Mouse (Mus musculus): ENCODE data around the gene Fam120b. TPM values are rescaled to one million over a fixed set of nuclear protein-coding genes. Genes with fewer than 3 reads are reported as not detected.

The Fam120b gene
- polyA plus RNA-seq, 1 experiment from 2014 or later = 42.4 TPM

DNA sequence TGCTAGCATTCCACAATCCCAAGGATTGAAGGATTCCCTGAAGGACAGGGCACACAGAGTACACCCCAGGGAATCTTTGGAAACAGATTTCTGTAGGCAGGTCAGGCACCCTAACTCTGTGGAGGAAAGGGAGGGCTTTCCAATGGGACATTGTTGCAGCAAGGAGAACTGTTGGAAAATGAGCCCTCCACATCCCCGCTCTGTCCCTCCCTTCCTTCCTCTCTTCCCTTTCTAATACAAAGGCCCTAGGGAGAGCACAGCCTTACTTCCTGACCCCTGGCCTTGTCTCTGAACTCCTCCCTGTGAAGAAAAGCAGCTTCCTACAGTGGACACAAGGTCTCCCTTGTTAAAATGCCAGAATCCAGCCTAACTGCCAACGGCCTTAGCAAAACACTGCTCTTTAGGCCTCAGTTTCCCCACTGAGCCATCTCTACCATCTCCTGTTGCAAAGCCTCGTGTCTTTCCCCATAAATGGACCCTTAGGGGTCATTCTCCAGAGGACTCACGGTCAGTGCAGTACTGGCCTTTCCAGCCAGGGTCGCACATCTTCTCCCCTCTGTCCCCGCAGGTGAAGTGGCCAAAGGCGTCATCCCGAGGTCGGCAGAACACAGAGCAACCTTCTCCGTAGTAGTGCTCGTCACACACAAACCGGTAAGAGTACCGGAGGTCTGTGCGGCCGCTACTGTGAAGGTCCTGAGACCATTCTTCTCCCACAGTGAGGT, 22.9 kb upstream of the Fam120b start:
- Histone ChIP-seq H3K27me3 (no peaks in the 10 kb centered on the region), H3K4me2 (peak overlapping the region; percentile 91), H3K36me3 (peaks cover 31% of the 10 kb centered on the region), H3K4me1 (replicated peaks) (peaks cover 77% of the 10 kb centered on the region), H3K9ac (peak overlapping the region; percentile 91), H3K27ac (replicated peaks) (peak overlapping the region; percentile 42; the same call in 1 of the 2 replicates), H3K9me3 (no peaks in the 10 kb centered on the region), H3K4me3 (peak overlapping the region; percentile 91)
- 55% methylated on average over 15 of the region's 15 CpGs for WGBS
- ATAC-seq (ENCODE audit: low read depth) = no peak

DNA sequence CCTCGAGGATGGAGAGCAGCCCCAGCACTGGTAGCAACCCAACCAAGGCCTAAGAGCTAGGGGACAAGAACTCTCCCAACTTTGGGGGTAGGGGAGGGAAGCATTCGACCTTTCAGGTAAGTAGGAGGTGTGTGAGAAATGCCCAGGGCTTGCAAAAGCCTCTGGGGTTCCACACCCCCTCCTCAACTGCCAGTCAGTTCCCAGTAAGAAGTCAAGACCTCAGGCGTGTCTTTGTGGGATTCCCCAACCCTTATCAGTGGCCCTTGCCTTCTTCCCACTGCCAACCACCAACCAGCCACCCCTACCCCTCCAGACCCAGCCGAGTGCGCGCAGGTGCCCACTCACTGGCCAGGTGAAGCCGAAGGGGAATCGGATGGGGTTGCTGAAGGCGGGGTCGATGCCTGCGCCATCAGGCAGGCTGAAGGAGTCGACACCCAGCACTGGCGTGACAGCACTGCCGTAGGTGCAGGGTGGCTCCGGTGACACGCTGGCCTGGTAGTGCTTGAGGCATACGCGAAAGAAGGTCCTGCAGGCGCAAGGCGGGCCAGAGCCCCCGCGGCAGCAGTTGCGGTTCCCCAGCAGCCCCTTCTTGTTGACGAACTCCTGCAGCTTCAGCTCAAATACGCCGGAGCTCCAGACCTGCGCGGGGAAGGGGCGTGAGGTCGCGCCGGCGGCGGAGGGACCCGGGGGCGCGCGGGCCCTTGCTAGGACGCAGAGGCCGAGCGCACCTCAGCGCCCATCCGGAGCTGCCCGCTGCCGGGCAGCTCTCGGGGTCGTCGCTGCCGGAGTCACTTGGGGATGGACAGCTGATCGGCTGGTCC, 21.5 kb upstream of the Fam120b start:
- H3K4me2 ChIP-seq = peak overlapping the region; percentile 91
- no peak for ATAC-seq (ENCODE audit: low read depth)
- under 1% methylated on average over 50 of the region's 50 CpGs for WGBS
- H3K27ac ChIP-seq (replicated peaks) = peak overlapping the region; percentile 98
- peak overlapping the region; percentile 91 for H3K4me3 ChIP-seq
- no peaks in the 10 kb centered on the region for H3K9me3 ChIP-seq
- H3K4me1 ChIP-seq (replicated peaks) = peaks cover 83% of the 10 kb centered on the region
- H3K27me3 ChIP-seq = no peaks in the 10 kb centered on the region
- H3K36me3 ChIP-seq = peaks cover 16% of the 10 kb centered on the region
- H3K9ac ChIP-seq = peak overlapping the region; percentile 91

DNA sequence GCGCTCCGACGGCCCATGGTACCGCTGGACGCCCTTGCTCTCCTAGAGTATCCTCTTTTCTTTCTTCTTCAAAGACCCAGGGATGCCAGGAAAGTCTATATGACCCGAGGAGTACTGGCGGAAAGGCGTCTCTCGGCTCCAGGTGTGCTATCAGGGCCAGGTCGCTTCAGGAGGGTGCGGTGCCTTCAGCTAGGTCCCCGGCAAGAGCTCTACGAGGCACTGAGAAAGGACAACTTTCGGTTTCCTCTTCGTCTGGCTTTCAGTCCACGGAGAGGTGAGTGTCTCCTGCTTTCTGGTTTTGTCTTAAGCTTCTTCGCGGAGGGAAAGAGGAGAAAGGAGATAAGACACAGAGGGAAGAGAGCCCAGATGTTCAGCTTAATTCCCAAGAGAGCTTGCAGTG, 20.8 kb upstream of the Fam120b start:
- Histone ChIP-seq H3K4me3 (peak overlapping the region; percentile 91), H3K4me2 (peak overlapping the region; percentile 91), H3K9ac (peak overlapping the region; percentile 91), H3K9me3 (no peaks in the 10 kb centered on the region), H3K27ac (replicated peaks) (peak overlapping the region; percentile 98), H3K36me3 (peaks cover 9% of the 10 kb centered on the region), H3K27me3 (no peaks in the 10 kb centered on the region), H3K4me1 (replicated peaks) (peaks cover 83% of the 10 kb centered on the region)
- ATAC-seq (ENCODE audit: low read depth) = peak; percentile 2; the same call in 1 of the 2 replicates
- under 1% methylated on average over 18 of the region's 18 CpGs for WGBS

DNA sequence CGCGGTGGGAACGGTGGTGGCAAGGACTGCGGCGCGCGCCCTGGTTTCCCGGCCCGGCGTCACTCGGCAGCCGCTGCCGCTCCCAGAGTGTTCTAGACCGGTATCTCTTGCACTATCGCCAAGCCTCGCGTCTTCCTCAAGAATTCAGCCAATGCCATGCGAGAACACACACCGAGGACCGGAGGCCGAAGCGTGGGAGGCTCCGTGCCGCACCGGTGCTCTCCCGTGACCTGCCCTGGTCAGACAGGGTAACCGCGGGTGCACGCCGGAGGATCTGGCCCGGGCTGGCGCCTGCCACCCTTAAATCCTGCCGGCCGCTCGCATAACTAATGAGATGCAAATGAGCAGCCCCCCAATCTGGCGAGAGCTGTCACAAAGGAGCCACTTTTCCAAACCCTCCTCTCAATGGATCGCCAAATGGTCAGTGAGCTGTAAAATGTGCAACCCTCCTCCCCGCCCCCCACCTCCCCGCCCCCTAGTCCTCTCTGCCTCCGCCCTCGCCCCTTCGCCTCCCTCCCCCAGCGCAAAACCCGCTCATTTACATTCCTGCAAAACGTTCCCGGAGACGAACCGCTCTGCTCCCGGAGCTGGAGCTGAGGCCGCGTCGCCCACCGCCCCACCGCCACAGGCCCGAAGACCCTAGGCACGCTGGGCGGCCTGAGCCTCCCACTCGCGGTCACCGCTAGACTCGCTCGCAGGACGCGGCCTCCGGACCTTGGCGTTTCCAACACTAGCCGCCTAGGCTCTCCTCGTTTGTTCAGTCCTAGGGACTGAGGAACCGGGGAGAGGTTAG, 20.1 kb upstream of the Fam120b start:
- H3K27ac ChIP-seq (replicated peaks) = peak overlapping the region; percentile 98
- H3K9ac ChIP-seq = peak overlapping the region; percentile 91
- under 1% methylated on average over 68 of the region's 69 CpGs for WGBS
- 0 out of 2 replicates have a peak, but pooled peaks cover under 1% of the 10 kb centered on the region for H3K27me3 ChIP-seq
- peak; percentile 68 for ATAC-seq (ENCODE audit: low read depth)
- H3K4me3 ChIP-seq = peak overlapping the region; percentile 91
- no peaks in the 10 kb centered on the region for H3K9me3 ChIP-seq
- peaks cover 83% of the 10 kb centered on the region for H3K4me1 ChIP-seq (replicated peaks)
- H3K4me2 ChIP-seq = peak overlapping the region; percentile 91
- peaks cover 2% of the 10 kb centered on the region for H3K36me3 ChIP-seq

DNA sequence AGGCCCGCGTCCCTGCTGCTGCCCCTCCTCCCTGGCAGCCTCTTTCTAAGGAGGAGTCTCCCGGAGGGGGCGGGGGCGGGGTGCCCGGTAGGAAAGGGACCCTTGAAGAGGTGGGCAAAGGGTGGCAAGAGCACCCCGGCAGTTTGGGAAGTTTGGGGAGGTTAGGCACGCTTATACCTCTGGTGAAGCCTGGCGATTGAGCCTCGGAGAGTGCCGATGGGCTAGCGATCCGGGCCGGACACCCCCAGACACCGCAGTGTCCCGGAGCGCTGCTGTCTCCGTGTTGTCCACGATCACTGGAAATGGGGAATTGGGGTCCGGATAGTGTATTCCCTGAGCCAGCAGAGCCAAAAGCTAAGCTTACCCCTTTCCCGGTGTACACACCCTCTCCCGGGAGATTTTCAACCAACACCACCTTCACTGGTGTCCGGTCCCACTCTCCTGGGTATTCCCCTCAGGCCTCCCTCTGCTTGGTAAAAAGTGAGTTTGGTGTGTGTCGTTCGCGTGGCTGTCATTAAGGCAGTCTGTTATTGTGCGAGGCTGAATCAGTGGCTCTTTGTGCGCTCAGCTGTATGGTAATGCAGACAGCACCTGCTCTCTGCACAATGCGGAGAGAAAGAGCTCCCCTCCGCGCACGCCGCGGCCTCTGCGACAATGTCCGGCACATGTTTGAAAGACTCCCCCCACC, 19.4 kb upstream of the Fam120b start, which contains the start of gene Dll1:
TSS of gene Dll1 (minus strand) at position 379 of the 688 bp plus-strand sequence.
- peaks cover 84% of the 10 kb centered on the region for H3K4me1 ChIP-seq (replicated peaks)
- WGBS = under 1% methylated on average over 36 of the region's 36 CpGs

DNA sequence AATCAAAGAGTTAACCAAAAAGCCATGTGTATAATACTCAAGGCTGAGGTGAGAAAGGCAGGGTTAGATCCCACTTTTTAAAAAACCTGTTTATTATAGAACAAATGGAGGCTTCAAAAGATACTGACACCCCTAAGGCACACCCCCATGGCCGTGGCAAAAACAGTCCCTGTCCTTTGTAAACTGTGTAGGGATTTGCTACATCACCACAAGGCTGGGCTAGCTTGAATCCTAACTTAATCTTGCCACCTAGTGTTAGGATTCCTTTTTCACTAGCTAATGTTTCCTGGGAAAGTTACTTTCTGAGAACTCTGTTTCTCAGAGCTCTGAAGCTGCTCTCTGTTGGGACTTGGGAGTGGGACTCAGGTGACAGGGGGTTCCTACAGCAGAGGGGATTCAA, 18.1 kb upstream of the Fam120b start:
- peak overlapping the region; percentile 98 for H3K27ac ChIP-seq (replicated peaks)
- peak overlapping the region; percentile 91; the same call in 1 of the 2 replicates for H3K9ac ChIP-seq
- H3K4me1 ChIP-seq (replicated peaks) = peaks cover 83% of the 10 kb centered on the region
- WGBS = 6% methylated on average over 1 of the region's 1 CpGs
- H3K4me3 ChIP-seq = peak overlapping the region; percentile 91; the same call in 1 of the 2 replicates
- no peak for ATAC-seq (ENCODE audit: low read depth)
- no peaks in the 10 kb centered on the region for H3K36me3 ChIP-seq
- H3K4me2 ChIP-seq = peak overlapping the region; percentile 91
- H3K27me3 ChIP-seq = peaks cover 7% of the 10 kb centered on the region; the same call in 1 of the 2 replicates
- no peaks in the 10 kb centered on the region for H3K9me3 ChIP-seq

More for the DNA sequence above, 19.4 kb upstream of the Fam120b start, which contains the start of gene Dll1:
- Histone ChIP-seq H3K27ac (replicated peaks) (peak within 1 kb of the TSS; percentile 98), H3K4me3 (peak within 1 kb of the TSS; percentile 91), H3K36me3 (no peaks in the 10 kb centered on the region), H3K9ac (peak within 1 kb of the TSS; percentile 91), H3K9me3 (no peaks in the 10 kb centered on the region), H3K27me3 (peaks cover 7% of the 10 kb centered on the region; the same call in 1 of the 2 replicates), H3K4me2 (peak within 1 kb of the TSS; percentile 91)
- peak; percentile 34 for ATAC-seq (ENCODE audit: low read depth)

DNA sequence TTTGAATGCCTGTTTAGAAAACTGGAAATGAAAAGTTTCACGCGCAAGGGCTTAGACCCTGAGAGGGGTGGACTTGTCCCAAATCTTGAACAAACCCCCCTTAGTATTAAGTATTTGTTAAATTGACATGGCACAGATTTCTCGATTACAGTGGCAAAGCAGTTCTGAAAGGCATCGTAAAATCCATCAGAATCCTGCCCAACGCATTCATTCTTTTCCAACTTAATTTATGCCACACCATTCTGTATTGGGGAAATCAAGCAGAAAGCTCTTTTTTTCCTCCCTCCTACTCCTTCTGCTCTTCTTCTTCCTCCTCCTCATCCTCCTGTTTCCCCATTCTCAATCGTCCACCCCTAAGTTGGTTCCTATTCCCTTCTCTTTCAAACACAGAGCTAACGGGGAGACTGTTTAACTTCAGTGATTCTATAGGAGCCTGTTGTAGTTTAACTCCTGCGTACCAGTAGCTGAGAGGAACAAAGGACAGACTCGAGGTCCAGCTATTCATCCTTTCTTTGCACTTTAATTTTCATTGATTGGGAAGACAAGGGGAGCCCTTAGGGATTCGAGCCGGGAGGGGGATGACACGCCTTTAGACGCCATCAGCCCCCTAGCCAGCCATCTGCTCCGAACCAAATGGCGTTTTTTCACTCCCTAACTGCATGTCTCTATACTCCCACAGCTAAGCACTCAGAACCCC, 17.4 kb upstream of the Fam120b start:
- no peaks in the 10 kb centered on the region for H3K9me3 ChIP-seq
- peak overlapping the region; percentile 91 for H3K4me2 ChIP-seq
- peaks cover 7% of the 10 kb centered on the region; the same call in 1 of the 2 replicates for H3K27me3 ChIP-seq
- peak overlapping the region; percentile 98 for H3K27ac ChIP-seq (replicated peaks)
- 2% methylated on average over 15 of the region's 15 CpGs for WGBS
- no peak for ATAC-seq (ENCODE audit: low read depth)
- peaks cover 76% of the 10 kb centered on the region for H3K4me1 ChIP-seq (replicated peaks)
- no peak overlapping the region for H3K4me3 ChIP-seq
- H3K9ac ChIP-seq = peak overlapping the region; percentile 18; the same call in 1 of the 2 replicates
- H3K36me3 ChIP-seq = no peaks in the 10 kb centered on the region

DNA sequence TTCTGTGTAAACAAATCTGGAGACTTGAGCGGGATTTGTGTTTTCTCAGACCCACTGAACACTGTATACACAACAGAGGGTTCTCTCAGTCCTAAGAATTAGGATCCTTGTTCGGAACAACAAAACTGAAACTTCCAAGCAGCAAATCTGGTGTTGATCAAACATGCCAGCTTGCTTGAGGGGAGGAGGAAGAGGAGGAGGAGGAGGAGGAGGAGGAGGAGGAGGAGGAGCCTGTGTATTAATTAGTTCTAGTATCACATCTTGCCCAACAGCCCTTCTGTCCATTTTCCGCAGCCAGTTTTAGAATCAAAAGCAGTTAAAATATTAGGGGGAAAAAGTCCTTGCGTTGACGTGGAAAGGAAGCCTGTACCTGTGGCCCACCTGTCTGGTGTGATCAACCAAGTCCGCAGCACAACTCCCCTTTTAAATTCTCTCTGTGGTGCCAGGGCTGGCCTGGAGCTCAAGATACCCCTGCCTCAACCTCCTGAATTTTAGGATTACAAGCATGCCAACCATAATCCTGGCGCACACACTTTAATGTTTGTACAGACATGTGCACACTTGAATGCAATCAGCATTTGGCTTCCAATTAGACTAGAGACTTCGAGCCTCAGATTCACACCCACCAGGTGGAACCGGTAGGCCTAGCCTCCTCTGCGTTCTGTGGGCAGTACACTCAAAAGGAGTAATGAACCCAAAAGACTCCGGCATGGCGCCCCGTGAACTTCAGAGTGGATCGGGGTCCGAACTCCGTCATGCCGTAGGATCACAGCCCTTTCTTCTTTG, 16.1 kb upstream of the Fam120b start:
- H3K4me3 ChIP-seq = peak overlapping the region; percentile 48
- peak overlapping the region; percentile 87 for H3K4me2 ChIP-seq
- no peaks in the 10 kb centered on the region for H3K36me3 ChIP-seq
- H3K9me3 ChIP-seq = no peaks in the 10 kb centered on the region
- H3K27ac ChIP-seq (replicated peaks) = no peak overlapping the region
- H3K4me1 ChIP-seq (replicated peaks) = peaks cover 64% of the 10 kb centered on the region
- ATAC-seq (ENCODE audit: low read depth) = no peak
- H3K9ac ChIP-seq = peak overlapping the region; percentile 73
- WGBS = 7% methylated on average over 17 of the region's 17 CpGs
- H3K27me3 ChIP-seq = peaks cover 18% of the 10 kb centered on the region; the same call in 1 of the 2 replicates

DNA sequence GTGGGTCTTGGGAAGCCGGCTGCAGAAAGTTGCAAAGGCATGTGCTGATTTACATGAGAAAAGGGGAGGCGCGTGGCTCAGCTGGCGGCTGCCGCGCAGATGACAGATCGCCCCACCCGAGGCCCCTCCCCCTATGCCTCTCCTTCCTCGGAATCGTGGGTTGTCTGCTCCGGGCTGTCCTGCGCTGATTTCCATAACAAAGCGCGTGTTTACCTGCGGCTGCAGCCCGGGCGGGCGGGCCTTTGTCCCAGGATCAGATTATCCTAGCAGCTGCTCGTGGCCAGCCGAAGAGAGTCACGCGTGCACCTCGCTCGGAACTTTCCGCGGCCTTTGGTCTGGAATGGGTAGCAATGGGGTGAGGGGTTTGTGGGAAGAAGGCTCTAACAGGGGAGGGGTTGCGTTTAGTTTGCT, 15.4 kb upstream of the Fam120b start:
- ATAC-seq (ENCODE audit: low read depth) = peak; percentile 17
- Histone ChIP-seq H3K9ac (peak overlapping the region; percentile 73), H3K4me2 (peak overlapping the region; percentile 87), H3K9me3 (no peaks in the 10 kb centered on the region), H3K36me3 (no peaks in the 10 kb centered on the region), H3K27ac (replicated peaks) (peak overlapping the region; percentile 53), H3K27me3 (peaks cover 18% of the 10 kb centered on the region; the same call in 1 of the 2 replicates), H3K4me3 (peak overlapping the region; percentile 48), H3K4me1 (replicated peaks) (peaks cover 64% of the 10 kb centered on the region)
- under 1% methylated on average over 27 of the region's 27 CpGs for WGBS
